Comparison of ENCODE assay signal across 7 mouse cellular contexts in the genomic region with DNA sequence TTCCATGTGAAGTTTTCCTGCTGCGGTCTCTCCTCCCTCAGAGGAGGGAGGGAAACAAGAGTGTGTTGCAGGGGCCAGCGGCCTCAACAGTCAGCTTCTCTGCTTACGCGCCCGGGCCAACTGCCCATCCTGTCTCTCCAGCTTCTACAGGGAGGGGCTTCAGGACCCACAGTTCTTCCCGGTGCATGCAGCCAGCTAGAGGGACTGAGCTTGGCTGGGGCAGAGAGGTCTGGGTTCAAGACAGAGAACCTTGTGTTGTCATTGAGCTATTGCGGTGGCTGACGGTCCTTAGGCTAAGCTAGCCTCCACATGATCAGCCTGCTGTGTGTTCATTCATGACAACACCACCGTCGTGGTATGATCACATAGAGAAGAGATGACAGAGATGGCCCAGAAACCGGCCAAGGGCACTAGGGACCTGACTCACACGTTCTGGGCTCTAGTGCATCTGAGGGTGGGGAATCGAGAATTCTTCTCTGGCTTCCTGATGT. TPM values are rescaled to one million over a fixed set of nuclear protein-coding genes. Genes with fewer than 3 reads are reported as not detected.
DNase-seq lines count a peak whose midpoint lies in the region; ATAC-seq and TF ChIP-seq lines count a peak whose summit lies in the region.

No protein-coding gene starts in this region.

- intact Hi-C loops in gastrocnemius, postnatal 14 days (cut with DNase I; ENCODE audit: low total_unique reads) = no loop called here

- no peak for TF ChIP-seq CTCF in kidney, postnatal 0 days (IDR thresholded peaks at IDR 0.05; ENCODE audit: low read depth)

- peaks cover 49% of the 10 kb centered on the region for H3K36me3 ChIP-seq in kidney, postnatal 0 days (ENCODE audit: insufficient read depth, low read length)

- 0 out of 2 replicates have a peak overlapping the region, but pooled peaks have one; percentile 4 for H3K27ac ChIP-seq in kidney, postnatal 0 days

- H3K4me1 ChIP-seq in kidney, postnatal 0 days (replicated peaks; ENCODE audit: insufficient read depth, low read length) = peaks cover 52% of the 10 kb centered on the region

- no peaks in the 10 kb centered on the region for H3K9me3 ChIP-seq in kidney, postnatal 0 days (replicated peaks; ENCODE audit: low read length)

- H3K9ac ChIP-seq in kidney, postnatal 0 days (ENCODE audit: low read depth, low read length) = no peak overlapping the region

- H3K4me3 ChIP-seq in kidney, postnatal 0 days (replicated peaks; ENCODE audit: low read depth, low read length) = no peak overlapping the region

- DNase-seq in retina, postnatal 1 day = peak; percentile 29
- no peak for DNase-seq in retina, embryonic 14.5 days (ENCODE audit: low spot score)
- DNase-seq in gastrocnemius, postnatal 14 days = peak; percentile 76
- DNase-seq in kidney, postnatal 0 days (ENCODE audit: low spot score) = peak; percentile 71
- no peak for DNase-seq in B cell, adult 2 months
- DNase-seq in layer of hippocampus, postnatal 10 days (ENCODE audit: low spot score in 2 of 2) = no peak
- DNase-seq in embryo, embryonic 10 days (ENCODE audit: low spot score) = no peak

- H3K4me2 ChIP-seq in kidney, postnatal 0 days (ENCODE audit: low read length) = no peak overlapping the region

- WGBS in kidney, postnatal 0 days = 46% methylated on average over 13 of the region's 13 CpGs

- ATAC-seq in kidney, postnatal 0 days (replicated peaks; ENCODE audit: low FRiP score, low read depth) = no peak

- no peaks in the 10 kb centered on the region for H3K27me3 ChIP-seq in kidney, postnatal 0 days (ENCODE audit: insufficient read depth, low read length)

RNA-seq across cellular contexts. Expression of a gene that starts 7.9 kb away (rescaled TPM):
- 100 to 1,000 TPM in 1 of 2 experiments, 10 to 100 TPM in 1; 88.0 to 100 TPM for total RNA-seq in gastrocnemius, postnatal 14 days (2021)
- 87.8 and 89.3 TPM in 2 replicates for polyA plus RNA-seq in kidney, postnatal 0 days (2015; fragmentation: Nextera tagmentation; extraction: Ambion mirVana)
- 10 to 100 TPM; 52.7 to 55.1 TPM for total RNA-seq in layer of hippocampus, postnatal 10 days (2021)

RNA-seq across cellular contexts. Expression of a gene that starts 8.0 kb away (rescaled TPM):
- 1 to 10 TPM; 7.6 to 8.4 TPM for total RNA-seq in gastrocnemius, postnatal 14 days (2021)
- 20.4 and 21.1 TPM in 2 replicates for polyA plus RNA-seq in kidney, postnatal 0 days (2015; fragmentation: Nextera tagmentation; extraction: Ambion mirVana)
- 1 to 10 TPM; 5.1 to 5.7 TPM for total RNA-seq in layer of hippocampus, postnatal 10 days (2021)

RNA-seq across cellular contexts. Expression of a gene that starts 22.9 kb away (rescaled TPM):
- total RNA-seq in gastrocnemius, postnatal 14 days (2021) = 10 to 100 TPM; 68.0 to 74.9 TPM
- 105 and 106 TPM in 2 replicates for polyA plus RNA-seq in kidney, postnatal 0 days (2015; fragmentation: Nextera tagmentation; extraction: Ambion mirVana)
- total RNA-seq in layer of hippocampus, postnatal 10 days (2021) = 10 to 100 TPM; 71.0 to 77.1 TPM

RNA-seq across cellular contexts. Expression of a gene that starts 31.9 kb away (rescaled TPM):
- total RNA-seq in gastrocnemius, postnatal 14 days (2021) = 10 to 100 TPM; 13.9 to 17.8 TPM
- 13.1 and 16.8 TPM in 2 replicates for polyA plus RNA-seq in kidney, postnatal 0 days (2015; fragmentation: Nextera tagmentation; extraction: Ambion mirVana)
- 100 to 1,000 TPM in 1 of 2 experiments, 10 to 100 TPM in 1; 93.5 to 116 TPM for total RNA-seq in layer of hippocampus, postnatal 10 days (2021)

RNA-seq across cellular contexts. Expression of a gene that starts 53.2 kb away (rescaled TPM):
- total RNA-seq in gastrocnemius, postnatal 14 days (2021) = 10 to 100 TPM; 11.8 to 15.2 TPM
- polyA plus RNA-seq in kidney, postnatal 0 days (2015; fragmentation: Nextera tagmentation; extraction: Ambion mirVana) = 74.6 and 78.8 TPM in 2 replicates
- 10 to 100 TPM; 23.8 to 26.5 TPM for total RNA-seq in layer of hippocampus, postnatal 10 days (2021)

Comparison
In these comparisons a context has a peak if more than half of its experiments do, and no peak if none do; other contexts are left out.
1. DNase-seq: peak in retina, postnatal 1 day (single experiment), gastrocnemius, postnatal 14 days (single experiment) and kidney, postnatal 0 days (single experiment); none in retina, embryonic 14.5 days (single experiment), B cell, adult 2 months (0 of 2), layer of hippocampus, postnatal 10 days (0 of 2) and embryo, embryonic 10 days (single experiment).